Mouse (Mus musculus): Measurements from ENCODE around the gene Spopl. TPM values are rescaled to one million over a fixed set of nuclear protein-coding genes. Genes with fewer than 3 reads are reported as not detected.
"Not testable (repeated sequence)": the region's sequence is repeated elsewhere in the genome, so short reads cannot be mapped to it uniquely, and the experiment has no call there.

Spopl gene
- 4.6 and 5.6 TPM in 2 replicates for polyA plus RNA-seq (2015; fragmentation: Nextera tagmentation; extraction: Ambion mirVana)

DNA sequence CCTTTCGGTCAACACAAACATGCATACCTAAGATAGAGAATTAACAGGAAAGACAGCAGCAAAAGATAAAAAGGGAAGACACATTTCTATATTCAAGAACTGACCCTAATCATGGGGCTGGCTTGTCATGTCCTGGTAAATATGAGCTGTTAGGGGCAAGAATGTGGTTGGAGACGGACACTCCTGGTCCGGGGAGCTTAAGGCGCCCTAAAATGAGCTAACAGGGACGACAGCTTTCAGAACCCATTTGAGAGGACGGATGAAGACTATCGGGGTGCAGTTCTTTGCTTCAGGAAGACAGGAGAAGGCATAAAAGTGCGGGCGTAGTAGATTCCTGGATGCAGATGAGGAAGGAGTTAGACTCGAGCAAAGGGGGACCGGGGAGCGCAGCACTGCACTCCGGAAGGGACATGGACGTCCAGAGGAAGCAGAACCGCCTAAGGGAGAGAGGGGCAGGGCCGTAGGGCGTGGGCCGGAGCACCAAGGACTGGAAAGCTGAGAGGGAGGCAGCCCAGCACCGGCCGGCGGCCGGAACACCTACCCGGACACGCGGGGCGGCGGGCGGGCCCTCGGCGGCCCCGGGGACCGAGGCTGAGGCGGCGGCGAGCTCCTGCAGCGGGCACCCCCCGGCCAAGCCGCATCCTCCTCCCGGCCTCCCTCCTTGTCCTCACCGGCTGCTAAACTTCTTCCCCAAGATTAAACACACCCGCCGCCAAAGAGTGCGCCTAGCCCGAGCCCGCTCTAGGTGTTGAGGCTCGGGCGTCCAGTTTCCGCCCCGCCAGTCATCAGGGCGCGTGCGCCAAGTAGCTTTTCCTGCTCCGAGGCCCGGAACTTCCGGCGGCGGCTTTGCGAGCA lies at the start of gene Spopl:
Spopl (minus strand) TSS at position 805 of the 855 bp plus-strand sequence.
- peak within 1 kb of the TSS; percentile 88 for H3K4me3 ChIP-seq (ENCODE audit: low read depth, low read length)
- peak; percentile 87 for DNase-seq
- WGBS (ENCODE audit: insufficient replicate concordance): 2% methylated on average over 50 of the region's 58 CpGs
- TF ChIP-seq CTCF (IDR thresholded peaks at IDR 0.05; ENCODE audit: low read depth): no peak
- TF ChIP-seq EP300 (IDR thresholded peaks at IDR 0.05; ENCODE audit: low read depth): no peak
- H3K4me2 ChIP-seq (ENCODE audit: low read depth, low read length): peak within 1 kb of the TSS; percentile 69
- peak within 1 kb of the TSS; percentile 91 for H3K27ac ChIP-seq (ENCODE audit: low read depth)
- H3K9ac ChIP-seq (replicated peaks): peak within 1 kb of the TSS; percentile 94
- H3K4me1 ChIP-seq (ENCODE audit: insufficient read depth): peaks cover 14% of the 10 kb centered on the region
- no peaks in the 10 kb centered on the region for H3K27me3 ChIP-seq (ENCODE audit: insufficient read depth, low read length)
- ATAC-seq: peak; percentile 92
- H3K36me3 ChIP-seq (replicated peaks; ENCODE audit: insufficient read depth, low read length): no peaks in the 10 kb centered on the region
- no peaks in the 10 kb centered on the region for H3K9me3 ChIP-seq (ENCODE audit: low read length)

DNA sequence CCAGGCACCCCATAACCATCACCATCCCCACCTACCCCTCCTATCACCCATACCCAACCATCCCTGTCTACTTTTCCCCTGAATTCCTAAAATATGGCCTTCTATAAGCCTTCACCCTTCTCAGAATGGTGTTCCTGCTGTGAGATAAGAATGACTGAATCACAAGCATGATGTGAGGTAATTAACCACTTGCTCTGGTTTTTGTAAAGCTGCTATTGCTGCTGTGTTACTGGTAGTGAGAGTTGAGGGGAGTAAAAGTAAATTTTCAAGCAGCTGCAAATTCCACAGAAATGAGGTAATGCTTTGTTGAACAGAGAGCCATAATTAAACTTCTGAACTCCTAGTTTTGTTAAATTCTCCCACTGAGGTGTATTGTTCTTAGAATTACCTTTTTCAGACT lies 48.2 kb upstream of the Spopl start:
- Histone ChIP-seq H3K4me2 (ENCODE audit: low read depth, low read length) (no peak overlapping the region), H3K9ac (replicated peaks) (no peak overlapping the region), H3K4me1 (ENCODE audit: insufficient read depth) (no peaks in the 10 kb centered on the region), H3K27ac (ENCODE audit: low read depth) (no peak overlapping the region), H3K9me3 (ENCODE audit: low read length) (no peaks in the 10 kb centered on the region), H3K27me3 (ENCODE audit: insufficient read depth, low read length) (no peaks in the 10 kb centered on the region), H3K4me3 (ENCODE audit: low read depth, low read length) (no peak overlapping the region), H3K36me3 (replicated peaks; ENCODE audit: insufficient read depth, low read length) (no peaks in the 10 kb centered on the region)
- TF ChIP-seq CTCF (IDR thresholded peaks at IDR 0.05; ENCODE audit: low read depth) (no peak), EP300 (IDR thresholded peaks at IDR 0.05; ENCODE audit: low read depth) (no peak)
- DNase-seq (no peak), ATAC-seq (no peak)

DNA sequence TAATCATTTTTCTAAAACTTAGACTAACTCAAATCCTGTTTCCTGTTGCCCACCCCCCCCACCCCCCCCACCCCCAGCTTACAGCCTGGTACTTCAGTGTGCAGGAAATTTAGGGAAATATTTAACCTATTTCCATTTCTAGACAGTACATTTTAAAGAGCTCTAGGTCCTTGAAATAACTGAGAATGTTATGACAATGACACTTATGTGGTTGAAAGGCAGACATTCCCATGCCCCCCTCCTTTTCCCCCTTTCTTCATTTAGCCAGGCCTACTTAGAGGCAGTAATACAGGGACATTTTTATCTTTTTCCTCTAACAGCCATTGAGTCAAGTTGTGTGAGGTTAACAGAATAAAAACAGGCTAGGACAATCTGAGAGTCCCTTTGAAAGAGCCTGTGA lies 46.1 kb upstream of the Spopl start:
- no peak for TF ChIP-seq CTCF (IDR thresholded peaks at IDR 0.05; ENCODE audit: low read depth)
- TF ChIP-seq EP300 (IDR thresholded peaks at IDR 0.05; ENCODE audit: low read depth): no peak
- Histone ChIP-seq H3K4me2 (ENCODE audit: low read depth, low read length) (no peak overlapping the region), H3K9ac (replicated peaks) (no peak overlapping the region), H3K27me3 (ENCODE audit: insufficient read depth, low read length) (no peaks in the 10 kb centered on the region), H3K27ac (ENCODE audit: low read depth) (no peak overlapping the region), H3K9me3 (ENCODE audit: low read length) (no peaks in the 10 kb centered on the region), H3K4me1 (ENCODE audit: insufficient read depth) (no peaks in the 10 kb centered on the region), H3K36me3 (replicated peaks; ENCODE audit: insufficient read depth, low read length) (no peaks in the 10 kb centered on the region), H3K4me3 (ENCODE audit: low read depth, low read length) (no peak overlapping the region)
- DNase-seq: no peak
- no peak for ATAC-seq

DNA sequence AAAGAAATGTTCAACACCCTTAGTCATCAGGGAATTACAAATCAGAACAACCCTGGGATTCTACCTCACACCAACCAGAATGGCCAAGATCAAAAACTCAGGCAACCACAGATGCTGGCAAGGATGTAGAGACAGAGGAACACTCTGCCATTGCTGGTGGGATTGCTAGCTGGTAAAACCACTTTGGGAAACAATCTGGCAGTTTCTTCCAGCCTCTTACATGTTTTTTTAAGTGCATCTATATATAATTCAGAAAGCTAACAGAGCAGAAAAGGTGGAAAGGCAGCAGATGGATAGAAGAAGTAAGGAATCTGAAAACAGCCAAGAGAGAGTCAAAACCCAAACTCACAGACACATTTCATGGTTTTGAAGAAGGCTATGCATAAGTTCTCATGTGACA lies 33.5 kb upstream of the Spopl start:
- H3K4me2 ChIP-seq (ENCODE audit: low read depth, low read length): no peak overlapping the region
- H3K36me3 ChIP-seq (replicated peaks; ENCODE audit: insufficient read depth, low read length): no peaks in the 10 kb centered on the region
- no peaks in the 10 kb centered on the region for H3K9me3 ChIP-seq (ENCODE audit: low read length)
- TF ChIP-seq CTCF (IDR thresholded peaks at IDR 0.05; ENCODE audit: low read depth) (no peak), EP300 (IDR thresholded peaks at IDR 0.05; ENCODE audit: low read depth) (no peak)
- H3K9ac ChIP-seq (replicated peaks): no peak overlapping the region
- no peaks in the 10 kb centered on the region for H3K27me3 ChIP-seq (ENCODE audit: insufficient read depth, low read length)
- no peak overlapping the region for H3K27ac ChIP-seq (ENCODE audit: low read depth)
- no peak overlapping the region for H3K4me3 ChIP-seq (ENCODE audit: low read depth, low read length)
- ATAC-seq (no peak), DNase-seq (no peak)
- H3K4me1 ChIP-seq (ENCODE audit: insufficient read depth): no peaks in the 10 kb centered on the region

DNA sequence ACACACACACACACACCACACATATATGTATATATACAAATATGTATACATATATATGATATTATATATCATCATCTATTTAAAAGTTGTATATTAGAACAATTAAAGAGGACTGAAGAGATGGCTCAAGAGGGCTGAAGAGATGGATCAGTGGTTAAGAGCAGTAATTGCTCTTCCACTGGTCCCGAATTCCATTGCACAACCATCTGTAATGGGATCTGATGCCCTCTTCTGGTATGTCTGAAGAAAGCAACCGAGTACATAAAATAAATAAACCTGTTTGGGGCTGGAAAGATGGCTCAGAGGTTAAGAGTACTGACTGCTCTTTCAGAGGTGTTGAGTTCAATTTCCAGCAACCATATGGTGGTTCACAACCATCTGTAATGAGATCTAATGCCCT lies 16.9 kb upstream of the Spopl start:
- no peak overlapping the region for H3K4me2 ChIP-seq (ENCODE audit: low read depth, low read length)
- 37% methylated on average over 2 of the region's 2 CpGs for WGBS (ENCODE audit: insufficient replicate concordance)
- H3K4me1 ChIP-seq (ENCODE audit: insufficient read depth): no peaks in the 10 kb centered on the region
- no peak for TF ChIP-seq EP300 (IDR thresholded peaks at IDR 0.05; ENCODE audit: low read depth)
- TF ChIP-seq CTCF (IDR thresholded peaks at IDR 0.05; ENCODE audit: low read depth): peak; percentile 26; the same call in 1 of the 2 replicates
- H3K27me3 ChIP-seq (ENCODE audit: insufficient read depth, low read length): no peaks in the 10 kb centered on the region
- no peak overlapping the region for H3K9ac ChIP-seq (replicated peaks)
- H3K4me3 ChIP-seq (ENCODE audit: low read depth, low read length): no peak overlapping the region
- ATAC-seq (no peak), DNase-seq (no peak)
- no peaks in the 10 kb centered on the region for H3K9me3 ChIP-seq (ENCODE audit: low read length)
- H3K36me3 ChIP-seq (replicated peaks; ENCODE audit: insufficient read depth, low read length): no peaks in the 10 kb centered on the region
- H3K27ac ChIP-seq (ENCODE audit: low read depth): no peak overlapping the region

DNA sequence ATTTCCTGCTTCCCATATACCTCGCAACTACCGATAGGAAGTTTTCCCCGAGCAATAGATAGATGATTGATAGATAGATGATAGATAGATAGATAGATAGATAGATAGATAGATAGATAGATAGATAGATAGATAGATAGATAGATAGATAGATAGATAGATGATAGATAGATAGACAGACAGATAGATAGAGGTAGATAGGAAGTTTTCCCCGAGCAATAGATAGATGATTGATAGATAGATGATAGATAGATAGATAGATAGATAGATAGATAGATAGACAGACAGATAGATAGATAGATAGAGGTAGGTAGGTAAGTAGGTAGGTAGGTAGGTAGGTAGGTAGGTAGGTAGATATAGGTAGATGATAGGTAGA lies 239 bp upstream of the Spopl start:
- ATAC-seq; H3K27me3 ChIP-seq (ENCODE audit: insufficient read depth, low read length); H3K36me3 ChIP-seq (replicated peaks; ENCODE audit: insufficient read depth, low read length); H3K9me3 ChIP-seq (ENCODE audit: low read length); DNase-seq: not testable (repeated sequence)
- 10% methylated on average over 4 of the region's 4 CpGs for WGBS (ENCODE audit: insufficient replicate concordance)
- H3K4me2 ChIP-seq (ENCODE audit: low read depth, low read length): peak overlapping the region; percentile 69
- H3K27ac ChIP-seq (ENCODE audit: low read depth): peak overlapping the region; percentile 91; the same call in 1 of the 2 replicates
- H3K4me1 ChIP-seq (ENCODE audit: insufficient read depth): peaks cover 14% of the 10 kb centered on the region
- H3K4me3 ChIP-seq (ENCODE audit: low read depth, low read length): peak overlapping the region; percentile 88
- peak overlapping the region; percentile 94 for H3K9ac ChIP-seq (replicated peaks)
